Mouse (Mus musculus): ENCODE data around the gene Cnih2. TPM values are rescaled to one million over a fixed set of nuclear protein-coding genes. Genes with fewer than 3 reads are reported as not detected.

Gene Cnih2
- total RNA-seq (2014; rRNA removed) (549 and 573 TPM in 2 replicates), polyA plus RNA-seq (2015; fragmentation: Nextera tagmentation; extraction: Ambion mirVana) (358 and 397 TPM in 2 replicates)

DNA sequence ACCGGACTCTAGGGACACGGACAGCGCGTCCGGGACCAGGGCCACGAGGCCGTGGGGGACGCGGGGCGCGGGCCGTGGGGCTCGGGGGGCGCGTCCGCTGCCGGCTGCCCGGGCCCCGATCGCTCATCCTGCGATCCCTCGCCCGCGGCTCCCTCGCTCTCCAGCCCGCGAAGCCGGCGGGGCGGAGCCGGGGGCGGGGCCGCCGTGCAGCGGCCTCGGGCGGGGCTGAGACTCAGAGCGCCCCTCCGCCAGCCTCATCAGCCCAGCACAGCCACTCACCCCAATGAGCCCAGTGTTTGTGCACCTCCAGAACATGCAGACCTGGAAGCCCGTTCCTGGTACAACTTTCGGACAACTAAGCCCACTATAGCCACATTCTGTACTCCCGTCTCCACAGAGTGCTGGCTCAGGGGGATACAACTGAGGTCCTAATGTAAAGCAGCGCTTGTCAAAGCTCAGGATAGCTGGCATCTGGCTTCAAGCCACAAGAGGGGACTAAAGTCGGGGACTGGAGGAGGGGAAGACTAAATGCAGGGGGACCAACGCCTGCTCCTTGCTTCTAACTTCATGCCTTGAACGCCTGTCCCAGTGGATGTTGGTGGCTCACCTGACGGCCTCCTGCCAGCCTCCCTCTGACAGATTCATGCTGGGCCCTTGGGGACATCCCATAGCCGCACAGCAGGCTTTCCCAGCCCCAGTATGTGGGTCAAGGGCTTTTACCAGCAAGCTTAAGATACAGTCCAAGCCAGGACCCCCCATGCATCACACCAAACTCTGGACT lies at the start of gene Cnih2:
Gene Cnih2, minus strand, starts transcription at position 159 of the 781 bp plus-strand sequence.
- Histone ChIP-seq H3K36me3 (ENCODE audit: insufficient read depth, low read length) (peaks cover 33% of the 10 kb centered on the region; the same call in 1 of the 2 replicates), H3K4me3 (ENCODE audit: low read length) (peak within 1 kb of the TSS; percentile 80), H3K4me1 (ENCODE audit: insufficient read depth, low read length) (peaks cover 37% of the 10 kb centered on the region), H3K9me3 (ENCODE audit: low read length) (no peaks in the 10 kb centered on the region), H3K27ac (peak within 1 kb of the TSS; percentile 94), H3K4me2 (ENCODE audit: low read depth, low read length) (peak within 1 kb of the TSS; percentile 85), H3K27me3 (ENCODE audit: insufficient read depth, low read length) (no peaks in the 10 kb centered on the region), H3K9ac (replicated peaks; ENCODE audit: low read length) (peak within 1 kb of the TSS; percentile 94)
- DNase-seq (ENCODE audit: low spot score) (peak; percentile 88), ATAC-seq (peak; percentile 60)
- no peak for TF ChIP-seq CTCF (IDR thresholded peaks at IDR 0.05; ENCODE audit: low read depth)
- 2% methylated on average over 44 of the region's 48 CpGs for WGBS

- WGBS, result 0% methylated on average over 2 of the region's 2 CpGs
- Histone ChIP-seq H3K4me3 (ENCODE audit: low read length) (no peak overlapping the region), H3K36me3 (ENCODE audit: insufficient read depth, low read length) (peaks cover 42% of the 10 kb centered on the region; the same call in 1 of the 2 replicates), H3K9ac (replicated peaks; ENCODE audit: low read length) (no peak overlapping the region), H3K27ac (no peak overlapping the region), H3K4me1 (ENCODE audit: insufficient read depth, low read length) (no peaks in the 10 kb centered on the region), H3K27me3 (ENCODE audit: insufficient read depth, low read length) (no peaks in the 10 kb centered on the region), H3K9me3 (ENCODE audit: low read length) (no peaks in the 10 kb centered on the region), H3K4me2 (ENCODE audit: low read depth, low read length) (no peak overlapping the region)
- ATAC-seq (peak; percentile 70; the same call in 1 of the 2 replicates), DNase-seq (ENCODE audit: low spot score) (peak; percentile 84)
- peak; percentile 73 for TF ChIP-seq CTCF (IDR thresholded peaks at IDR 0.05; ENCODE audit: low read depth)
Measured at GRCm38 (mm10) chr19:5139640-5140039, 41.3 kb upstream of the Cnih2 start.

DNA sequence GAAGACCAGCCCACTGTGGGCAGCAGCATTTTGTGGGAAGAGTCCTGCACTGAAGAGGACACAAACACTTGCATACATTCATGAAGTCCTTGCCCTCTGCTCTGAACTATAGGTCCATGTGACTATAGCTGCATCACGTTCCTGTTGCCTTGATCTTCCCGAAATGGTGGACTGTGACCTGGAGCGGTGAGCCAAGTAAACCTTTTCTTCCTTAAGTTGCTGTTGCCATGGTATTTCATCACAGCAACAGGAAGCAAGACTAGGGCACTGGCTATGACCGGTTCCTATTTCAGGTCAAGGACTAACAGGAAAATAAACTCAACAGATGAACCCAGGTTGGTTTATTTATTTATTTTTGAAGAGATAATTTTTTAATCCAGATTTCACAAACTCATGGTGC lies 32.9 kb upstream of the Cnih2 start:
- no peak for DNase-seq (ENCODE audit: low spot score)
- WGBS, result 70% methylated on average over 4 of the region's 4 CpGs
- no peak for TF ChIP-seq CTCF (IDR thresholded peaks at IDR 0.05; ENCODE audit: low read depth)

DNA sequence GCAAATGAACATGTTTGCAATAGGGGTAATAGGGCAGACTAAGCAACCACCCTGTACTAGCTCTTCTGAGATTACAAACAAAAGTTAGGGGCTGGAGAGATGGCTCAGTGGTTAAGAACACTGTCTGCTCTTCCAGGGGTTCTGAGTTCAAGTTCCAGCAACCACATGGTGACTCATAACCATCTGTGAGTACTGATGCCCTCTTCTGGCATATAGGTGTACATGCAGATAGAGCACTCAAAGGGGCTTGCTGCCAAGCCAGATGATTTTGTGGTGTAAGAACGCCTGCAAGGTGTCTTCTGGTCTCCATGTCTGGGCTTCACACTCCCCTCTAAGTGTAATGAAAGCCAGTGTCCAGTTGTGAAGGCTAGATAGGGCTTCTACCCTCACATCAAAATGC lies 31.4 kb upstream of the Cnih2 start:
- ATAC-seq, result no peak
- 38% methylated on average over 1 of the region's 1 CpGs for WGBS
- no peak overlapping the region for H3K4me3 ChIP-seq (ENCODE audit: low read length)
- H3K27ac ChIP-seq, result no peak overlapping the region
- no peaks in the 10 kb centered on the region for H3K4me1 ChIP-seq (ENCODE audit: insufficient read depth, low read length)
- peaks cover 14% of the 10 kb centered on the region for H3K36me3 ChIP-seq (ENCODE audit: insufficient read depth, low read length)
- H3K9me3 ChIP-seq (ENCODE audit: low read length), result no peaks in the 10 kb centered on the region
- no peak overlapping the region for H3K9ac ChIP-seq (replicated peaks; ENCODE audit: low read length)
- no peak overlapping the region for H3K4me2 ChIP-seq (ENCODE audit: low read depth, low read length)
- peak; percentile 41 for DNase-seq (ENCODE audit: low spot score)
- H3K27me3 ChIP-seq (ENCODE audit: insufficient read depth, low read length), result no peaks in the 10 kb centered on the region
- TF ChIP-seq CTCF (IDR thresholded peaks at IDR 0.05; ENCODE audit: low read depth), result peak; percentile 62

More for the DNA sequence above, 32.9 kb upstream of the Cnih2 start:
- ATAC-seq, result no peak
- Histone ChIP-seq H3K9me3 (ENCODE audit: low read length) (no peaks in the 10 kb centered on the region), H3K27ac (no peak overlapping the region), H3K4me1 (ENCODE audit: insufficient read depth, low read length) (no peaks in the 10 kb centered on the region), H3K4me3 (ENCODE audit: low read length) (no peak overlapping the region), H3K4me2 (ENCODE audit: low read depth, low read length) (no peak overlapping the region), H3K27me3 (ENCODE audit: insufficient read depth, low read length) (no peaks in the 10 kb centered on the region), H3K36me3 (ENCODE audit: insufficient read depth, low read length) (peaks cover 23% of the 10 kb centered on the region), H3K9ac (replicated peaks; ENCODE audit: low read length) (no peak overlapping the region)

GRCm38 (mm10) chr19:5124055-5124614 lies 25.8 kb upstream of the Cnih2 start:
- H3K4me3 ChIP-seq (ENCODE audit: low read length), result no peak overlapping the region
- ATAC-seq (peak; percentile 64), DNase-seq (ENCODE audit: low spot score) (peak; percentile 74)
- no peak for TF ChIP-seq CTCF (IDR thresholded peaks at IDR 0.05; ENCODE audit: low read depth)
- WGBS, result 67% methylated on average over 7 of the region's 7 CpGs
- H3K4me1 ChIP-seq (ENCODE audit: insufficient read depth, low read length), result no peaks in the 10 kb centered on the region
- H3K9ac ChIP-seq (replicated peaks; ENCODE audit: low read length), result no peak overlapping the region
- H3K27me3 ChIP-seq (ENCODE audit: insufficient read depth, low read length), result no peaks in the 10 kb centered on the region
- H3K9me3 ChIP-seq (ENCODE audit: low read length), result no peaks in the 10 kb centered on the region
- peak overlapping the region; percentile 48 for H3K27ac ChIP-seq
- no peak overlapping the region for H3K4me2 ChIP-seq (ENCODE audit: low read depth, low read length)
- no peaks in the 10 kb centered on the region for H3K36me3 ChIP-seq (ENCODE audit: insufficient read depth, low read length)

DNA sequence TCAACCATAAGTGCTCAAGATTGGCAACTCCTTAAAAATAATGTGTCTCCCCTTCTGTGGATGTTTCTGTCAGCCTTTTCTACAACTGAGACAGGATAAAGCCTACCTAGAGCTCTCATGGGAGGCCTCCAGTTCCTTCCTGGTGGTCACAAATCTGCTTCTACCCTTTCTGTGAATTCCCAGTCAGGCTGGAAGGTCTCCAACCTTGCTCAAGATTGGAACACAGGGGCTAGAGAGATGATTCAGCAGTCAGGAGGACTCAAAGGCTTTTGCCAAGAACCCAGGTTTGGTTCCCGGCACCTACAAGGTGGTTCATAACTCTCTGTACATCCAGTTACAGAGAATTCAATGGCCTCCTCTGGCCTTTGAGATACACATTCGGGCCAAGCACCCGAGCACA lies 24.9 kb upstream of the Cnih2 start:
- no peak overlapping the region for H3K4me3 ChIP-seq (ENCODE audit: low read length)
- DNase-seq (ENCODE audit: low spot score), result no peak
- H3K27ac ChIP-seq, result no peak overlapping the region
- no peak overlapping the region for H3K4me2 ChIP-seq (ENCODE audit: low read depth, low read length)
- WGBS, result 85% methylated on average over 3 of the region's 3 CpGs
- H3K36me3 ChIP-seq (ENCODE audit: insufficient read depth, low read length), result no peaks in the 10 kb centered on the region
- H3K9ac ChIP-seq (replicated peaks; ENCODE audit: low read length), result no peak overlapping the region
- no peak for TF ChIP-seq CTCF (IDR thresholded peaks at IDR 0.05; ENCODE audit: low read depth)
- no peaks in the 10 kb centered on the region for H3K27me3 ChIP-seq (ENCODE audit: insufficient read depth, low read length)
- no peak for ATAC-seq
- H3K4me1 ChIP-seq (ENCODE audit: insufficient read depth, low read length), result no peaks in the 10 kb centered on the region
- no peaks in the 10 kb centered on the region for H3K9me3 ChIP-seq (ENCODE audit: low read length)

GRCm38 (mm10) chr19:5122492-5122891 lies 24.2 kb upstream of the Cnih2 start:
- no peaks in the 10 kb centered on the region for H3K27me3 ChIP-seq (ENCODE audit: insufficient read depth, low read length)

More at GRCm38 (mm10) chr19:5122492-5122891, 24.2 kb upstream of the Cnih2 start:
- Histone ChIP-seq H3K4me3 (ENCODE audit: low read length) (no peak overlapping the region), H3K27ac (no peak overlapping the region), H3K9ac (replicated peaks; ENCODE audit: low read length) (no peak overlapping the region), H3K4me2 (ENCODE audit: low read depth, low read length) (no peak overlapping the region), H3K4me1 (ENCODE audit: insufficient read depth, low read length) (no peaks in the 10 kb centered on the region), H3K36me3 (ENCODE audit: insufficient read depth, low read length) (no peaks in the 10 kb centered on the region), H3K9me3 (ENCODE audit: low read length) (no peaks in the 10 kb centered on the region)
- ATAC-seq (no peak), DNase-seq (ENCODE audit: low spot score) (no peak)
- 70% methylated on average over 10 of the region's 10 CpGs for WGBS
- TF ChIP-seq CTCF (IDR thresholded peaks at IDR 0.05; ENCODE audit: low read depth), result no peak
